Mouse (Mus musculus) lung, embryonic 16.5 days (tissue): ENCODE results near the gene Snx21. TPM values are rescaled to one million over a fixed set of nuclear protein-coding genes. Genes with fewer than 3 reads are reported as not detected.

Experiments
- ATAC-seq: fragments of 200-750 bp; cut with Nextera tagmentation; 2 replicates; pipeline ENCODE4 v1.8.0; 2017; ENCODE audit warnings: low read depth, mild to moderate bottlenecking, moderate library complexity
- H3K27ac ChIP-seq: fragments of 300-500 bp; sonication (generic); 2 replicates; pipeline ENCODE4 v1.5.1; 2014; ENCODE audit warnings: mild to moderate bottlenecking, control low read depth, low read length
- H3K27me3 ChIP-seq: fragments of 300-500 bp; sonication (generic); 2 replicates; pipeline ENCODE4 v1.6.1; 2014; ENCODE audit warnings: low read depth, low read length, mixed read lengths; ENCODE audit not compliant: control insufficient read depth, insufficient read depth
- H3K36me3 ChIP-seq: fragments of 300-500 bp; sonication (generic); 2 replicates; pipeline ENCODE4 v1.6.1; 2014; ENCODE audit warnings: low read length; ENCODE audit not compliant: control insufficient read depth, insufficient read depth
- H3K4me1 ChIP-seq: fragments of 300-500 bp; sonication (generic); replicated peaks from 2 replicates; pipeline ENCODE4 v1.6.1; 2014; ENCODE audit warnings: low read length, mixed read lengths; ENCODE audit not compliant: control insufficient read depth, insufficient read depth
- H3K4me2 ChIP-seq: fragments of 300-500 bp; sonication (generic); 2 replicates; pipeline ENCODE4 v1.6.1; 2014; ENCODE audit warnings: low read depth, low read length, control low read depth
- H3K4me3 ChIP-seq: fragments of 300-500 bp; sonication (generic); 2 replicates; pipeline ENCODE4 v1.5.1; 2014; ENCODE audit warnings: mild to moderate bottlenecking, low read length, control low read depth
- H3K9ac ChIP-seq: fragments of 300-500 bp; sonication (generic); 2 replicates; pipeline ENCODE4 v1.6.1; 2014; ENCODE audit warnings: low read length, control low read depth
- H3K9me3 ChIP-seq: fragments of 300-500 bp; sonication (generic); 2 replicates; pipeline ENCODE4 v1.6.1; 2016; ENCODE audit warnings: low read length; ENCODE audit not compliant: control insufficient read depth
- WGBS: fragments of 180-500 bp; shearing (Covaris S2); extraction: QIAGEN DNeasy Blood & Tissue Kit; methylation state at CpG from one replicate; pipeline ENCODE4 v1.1.7; 2014; 5-methylcytosine and 5-hydroxymethylcytosine counted together
- polyA plus RNA-seq: library from polyadenylated mRNA; unstranded; fragments of >200 nt; fragmentation: Nextera tagmentation; extraction: Ambion mirVana; gene quantifications from 2 replicates; pipeline ENCODE4 v1.2.1, GENCODE M21; 2015

Gene Snx21
- polyA plus RNA-seq, 1 experiment from 2014 or later = 23.9 TPM

DNA sequence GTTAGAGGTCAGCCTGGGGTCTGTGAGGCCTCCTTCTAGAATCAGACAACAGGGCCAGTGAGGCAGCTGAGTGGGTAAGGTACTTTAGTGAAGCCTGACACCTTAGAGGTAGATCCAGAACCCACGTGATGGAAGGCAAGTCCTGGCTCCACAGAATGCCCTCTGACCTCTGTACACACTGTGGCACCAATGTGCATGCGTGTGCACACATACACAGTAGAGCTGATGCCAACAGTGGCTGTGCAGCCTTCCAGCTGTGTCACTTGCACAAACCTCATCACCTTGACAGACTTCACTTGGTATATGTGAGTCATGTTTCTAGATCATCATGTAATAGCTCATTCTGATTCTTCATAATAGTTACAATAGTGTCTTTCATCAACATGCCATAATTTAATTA lies 33.2 kb upstream of the Snx21 start:
- Histone ChIP-seq H3K4me3 (no peak overlapping the region), H3K9ac (no peak overlapping the region), H3K36me3 (peaks cover 54% of the 10 kb centered on the region), H3K4me2 (no peak overlapping the region), H3K27me3 (no peaks in the 10 kb centered on the region), H3K9me3 (no peaks in the 10 kb centered on the region), H3K27ac (no peak overlapping the region), H3K4me1 (no peaks in the 10 kb centered on the region)
- no peak for ATAC-seq
- WGBS = 78% methylated on average over 2 of the region's 2 CpGs

- no peak overlapping the region for H3K4me2 ChIP-seq
- H3K27ac ChIP-seq = no peak overlapping the region
- 70% methylated on average over 11 of the region's 11 CpGs for WGBS
- no peaks in the 10 kb centered on the region for H3K4me1 ChIP-seq
- H3K27me3 ChIP-seq = no peaks in the 10 kb centered on the region
- H3K9ac ChIP-seq = no peak overlapping the region
- H3K4me3 ChIP-seq = no peak overlapping the region
- H3K36me3 ChIP-seq = peaks cover 65% of the 10 kb centered on the region
- no peaks in the 10 kb centered on the region for H3K9me3 ChIP-seq
- no peak for ATAC-seq
These were observed 31.5 kb upstream of the Snx21 start for GRCm38 (mm10) chr2:164754105-164754504.

GRCm38 (mm10) chr2:164754800-164755199 lies 30.8 kb upstream of the Snx21 start:
- no peaks in the 10 kb centered on the region for H3K4me1 ChIP-seq
- WGBS = 74% methylated on average over 2 of the region's 2 CpGs
- H3K36me3 ChIP-seq = peaks cover 68% of the 10 kb centered on the region
- no peaks in the 10 kb centered on the region for H3K9me3 ChIP-seq
- H3K4me3 ChIP-seq = no peak overlapping the region
- H3K4me2 ChIP-seq = no peak overlapping the region
- no peak overlapping the region for H3K27ac ChIP-seq
- no peak overlapping the region for H3K9ac ChIP-seq
- ATAC-seq = no peak
- no peaks in the 10 kb centered on the region for H3K27me3 ChIP-seq

DNA sequence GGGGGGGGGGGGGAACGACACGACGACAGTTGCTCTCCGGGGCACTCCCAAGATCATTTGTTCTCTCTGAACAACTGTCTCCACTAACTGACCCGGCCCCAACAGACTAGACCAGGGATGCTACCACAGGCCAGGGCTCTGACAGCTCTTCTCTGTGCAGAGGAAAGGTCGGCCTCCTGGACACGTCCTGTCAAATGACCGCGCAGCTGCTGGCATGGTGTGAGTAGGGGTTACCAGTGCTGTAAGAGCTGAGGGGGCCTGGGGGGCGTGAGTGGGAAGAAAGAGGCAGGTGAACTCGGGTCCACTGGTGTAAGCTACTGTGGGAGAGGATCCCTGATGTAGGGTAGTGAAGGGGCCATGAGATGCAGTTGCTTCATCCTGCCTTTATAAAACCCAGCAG lies 27.8 kb upstream of the Snx21 start:
- no peak for ATAC-seq
- Histone ChIP-seq H3K4me3 (no peak overlapping the region), H3K27me3 (no peaks in the 10 kb centered on the region), H3K36me3 (peaks cover 83% of the 10 kb centered on the region), H3K27ac (no peak overlapping the region), H3K4me1 (no peaks in the 10 kb centered on the region), H3K9me3 (no peaks in the 10 kb centered on the region), H3K9ac (no peak overlapping the region), H3K4me2 (no peak overlapping the region)
- WGBS = 87% methylated on average over 11 of the region's 11 CpGs

- Histone ChIP-seq H3K9ac (no peak overlapping the region), H3K27ac (no peak overlapping the region), H3K4me1 (no peaks in the 10 kb centered on the region), H3K9me3 (no peaks in the 10 kb centered on the region), H3K4me3 (no peak overlapping the region), H3K4me2 (no peak overlapping the region), H3K36me3 (peaks cover 85% of the 10 kb centered on the region), H3K27me3 (no peaks in the 10 kb centered on the region)
- no peak for ATAC-seq
- WGBS = 63% methylated on average over 1 of the region's 1 CpGs
These were observed 26.9 kb upstream of the Snx21 start for GRCm38 (mm10) chr2:164758692-164759091.

GRCm38 (mm10) chr2:164760059-164760833 lies 25.4 kb upstream of the Snx21 start:
- Histone ChIP-seq H3K4me1 (no peaks in the 10 kb centered on the region), H3K9ac (no peak overlapping the region), H3K4me2 (no peak overlapping the region), H3K27ac (no peak overlapping the region), H3K27me3 (no peaks in the 10 kb centered on the region), H3K4me3 (no peak overlapping the region), H3K9me3 (no peaks in the 10 kb centered on the region), H3K36me3 (peaks cover 74% of the 10 kb centered on the region)
- 67% methylated on average over 4 of the region's 4 CpGs for WGBS
- no peak for ATAC-seq

GRCm38 (mm10) chr2:164761502-164761901 lies 24.1 kb upstream of the Snx21 start:
- WGBS = 88% methylated on average over 2 of the region's 2 CpGs
- no peak for ATAC-seq
- H3K27me3 ChIP-seq = no peaks in the 10 kb centered on the region

GRCm38 (mm10) chr2:164761971-164762370 lies 23.7 kb upstream of the Snx21 start:
- peaks cover 66% of the 10 kb centered on the region for H3K36me3 ChIP-seq
- WGBS = 96% methylated on average over 4 of the region's 4 CpGs
- no peaks in the 10 kb centered on the region for H3K27me3 ChIP-seq
- H3K4me2 ChIP-seq = no peak overlapping the region
- no peak overlapping the region for H3K27ac ChIP-seq
- no peak overlapping the region for H3K4me3 ChIP-seq
- H3K4me1 ChIP-seq = no peaks in the 10 kb centered on the region
- no peaks in the 10 kb centered on the region for H3K9me3 ChIP-seq
- no peak overlapping the region for H3K9ac ChIP-seq
- no peak for ATAC-seq

More at GRCm38 (mm10) chr2:164761502-164761901, 24.1 kb upstream of the Snx21 start:
- Histone ChIP-seq H3K4me3 (no peak overlapping the region), H3K4me1 (no peaks in the 10 kb centered on the region), H3K9ac (no peak overlapping the region), H3K4me2 (no peak overlapping the region), H3K9me3 (no peaks in the 10 kb centered on the region), H3K27ac (no peak overlapping the region), H3K36me3 (peaks cover 68% of the 10 kb centered on the region)

- Histone ChIP-seq H3K9me3 (no peaks in the 10 kb centered on the region), H3K4me2 (no peak overlapping the region), H3K4me1 (no peaks in the 10 kb centered on the region), H3K27me3 (no peaks in the 10 kb centered on the region), H3K9ac (no peak overlapping the region), H3K27ac (no peak overlapping the region), H3K4me3 (no peak overlapping the region), H3K36me3 (peaks cover 60% of the 10 kb centered on the region)
- WGBS = 84% methylated on average over 7 of the region's 7 CpGs
- ATAC-seq = no peak
These were observed 23.0 kb upstream of the Snx21 start for GRCm38 (mm10) chr2:164762593-164762992.
